Mouse (Mus musculus) heart, adult 2 months (tissue): Measurements from ENCODE around the gene Sh3rf3.

Experiments
- CTCF ChIP-seq: fragments of 200-600 bp; IDR thresholded peaks from 2 replicates; pipeline ENCODE4 v1.8.1; 2022; ENCODE audit warnings: antibody characterized with exemption, mild to moderate bottlenecking, moderate library complexity
- EP300 ChIP-seq: fragments of 200-500 bp; IDR thresholded peaks from 2 replicates; pipeline ENCODE4 v1.6.1; 2011; ENCODE audit warnings: low read depth, low read length, control low read depth; ENCODE audit not compliant: insufficient read depth
- POLR2A ChIP-seq: fragments of 200-500 bp; IDR thresholded peaks from 2 replicates; pipeline ENCODE4 v1.6.1; 2011; ENCODE audit warnings: mild to moderate bottlenecking, low read depth, low read length, control low read depth; ENCODE audit not compliant: insufficient read depth

DNA sequence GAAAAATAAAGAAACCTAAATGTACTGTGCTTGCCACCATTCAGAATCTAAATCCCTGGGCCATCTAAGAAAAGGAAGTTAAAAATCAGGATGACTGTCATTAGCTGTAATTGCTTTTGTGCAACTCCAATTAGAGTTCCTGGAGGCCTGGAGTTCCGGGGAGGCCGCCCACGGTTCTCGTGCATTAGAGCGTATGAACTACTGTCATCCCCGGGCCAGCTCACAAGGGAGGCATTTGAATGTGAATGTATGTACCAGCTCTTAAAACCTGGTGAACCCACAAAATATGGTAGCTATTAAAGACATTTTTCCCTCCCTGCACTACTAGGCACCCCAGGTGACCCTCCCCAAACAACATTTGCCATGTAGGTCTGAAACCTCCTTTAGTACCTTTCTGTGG is 122.4 kb downstream of the Sh3rf3 start:
- TF ChIP-seq CTCF (no peak), EP300 (no peak), POLR2A (no peak)
